In genomic region chr8:128024774-128025222, GRCm38 (mm10) we compare ENCODE assay signal across 8 mouse cellular contexts.
DNase-seq lines count a peak whose midpoint lies in the region; ATAC-seq lines count a peak whose summit lies in the region.
"Had no signal": no experiment of that assay in that cellular context is flagged by ENCODE, and none has a peak within 500 bp of the region (broad histone marks: within the 10 kb centered on the region; RNA-seq: fewer than 3 reads in every experiment).

No protein-coding gene starts in this region.

- H3K4me1 ChIP-seq in hindbrain, embryonic 12.5 days: peaks cover 14% of the 10 kb centered on the region
- peaks cover 16% of the 10 kb centered on the region; the same call in 1 of the 2 replicates for H3K4me1 ChIP-seq in limb, embryonic 15.5 days
- H3K4me1 ChIP-seq in stomach, embryonic 14.5 days (ENCODE audit: control insufficient read depth, insufficient read depth, low read length): peaks cover 15% of the 10 kb centered on the region

- no peaks in the 10 kb centered on the region for H3K36me3 ChIP-seq in hindbrain, embryonic 12.5 days
- H3K36me3 ChIP-seq in limb, embryonic 15.5 days: no peaks in the 10 kb centered on the region
- no peaks in the 10 kb centered on the region for H3K36me3 ChIP-seq in stomach, embryonic 14.5 days (ENCODE audit: control insufficient read depth, insufficient read depth, low read length)

- no peaks in the 10 kb centered on the region; the same call in 1 of the 2 replicates for H3K27me3 ChIP-seq in hindbrain, embryonic 12.5 days
- no peaks in the 10 kb centered on the region for H3K27me3 ChIP-seq in limb, embryonic 15.5 days
- H3K27me3 ChIP-seq in stomach, embryonic 14.5 days (ENCODE audit: control insufficient read depth, insufficient read depth, low read length): no peaks in the 10 kb centered on the region

- DNase-seq in adrenal gland, postnatal 14 days: peak; percentile 34
- peak; percentile 44 for DNase-seq in embryo, embryonic 11 days
- no peak for DNase-seq in layer of hippocampus, adult 9-11 months
- no peak for DNase-seq in left cerebral cortex, adult 9 months (ENCODE audit: low spot score in 2 of 2)

- 0% methylated on average over 2 of the region's 2 CpGs for WGBS in hindbrain, embryonic 12.5 days
- 37% methylated on average over 2 of the region's 2 CpGs for WGBS in limb, embryonic 15.5 days
- WGBS in stomach, embryonic 14.5 days: 0% methylated on average over 2 of the region's 2 CpGs

- H3K27ac ChIP-seq in hindbrain, embryonic 12.5 days: peak overlapping the region; percentile 68
- peak overlapping the region; percentile 80 for H3K27ac ChIP-seq in limb, embryonic 15.5 days
- peak overlapping the region; percentile 89 for H3K27ac ChIP-seq in stomach, embryonic 14.5 days (ENCODE audit: low read length)
- H3K27ac ChIP-seq: macrophage had no signal

- H3K4me2 ChIP-seq in hindbrain, embryonic 12.5 days (replicated peaks): no peak overlapping the region
- no peak overlapping the region for H3K4me2 ChIP-seq in limb, embryonic 15.5 days
- H3K4me2 ChIP-seq in stomach, embryonic 14.5 days (replicated peaks; ENCODE audit: low read depth, low read length): no peak overlapping the region

- peak; percentile 76 for ATAC-seq in hindbrain, embryonic 12.5 days (ENCODE audit: low FRiP score)
- ATAC-seq in limb, embryonic 15.5 days (ENCODE audit: insufficient number of reproducible peaks, low FRiP score, low TSS enrichment, low read depth): peak; percentile 65; the same call in 1 of the 2 replicates
- ATAC-seq in stomach, embryonic 14.5 days (ENCODE audit: insufficient number of reproducible peaks, insufficient read depth, low FRiP score, low read depth): peak; percentile 60; the same call in 1 of the 2 replicates

- H3K9ac ChIP-seq in hindbrain, embryonic 12.5 days: no peak overlapping the region
- H3K9ac ChIP-seq in limb, embryonic 15.5 days: no peak overlapping the region
- no peak overlapping the region for H3K9ac ChIP-seq in stomach, embryonic 14.5 days (replicated peaks; ENCODE audit: low read depth, low read length)

- no peaks in the 10 kb centered on the region for H3K9me3 ChIP-seq in hindbrain, embryonic 12.5 days (replicated peaks)
- no peaks in the 10 kb centered on the region for H3K9me3 ChIP-seq in limb, embryonic 15.5 days
- H3K9me3 ChIP-seq in stomach, embryonic 14.5 days (ENCODE audit: control insufficient read depth, low read depth, low read length): no peaks in the 10 kb centered on the region

- H3K4me3 ChIP-seq in hindbrain, embryonic 12.5 days: no peak overlapping the region
- H3K4me3 ChIP-seq in limb, embryonic 15.5 days: no peak overlapping the region
- H3K4me3 ChIP-seq in stomach, embryonic 14.5 days (ENCODE audit: low read depth, low read length): no peak overlapping the region

Comparison
In these comparisons a context has a peak if more than half of its experiments do, and no peak if none do; other contexts are left out.
1. DNase-seq: peak in adrenal gland, postnatal 14 days (single experiment) and embryo, embryonic 11 days (single experiment); none in layer of hippocampus, adult 9-11 months (single experiment) and left cerebral cortex, adult 9 months (0 of 2).
2. Peak in every context shown above with its lines, with median percentiles within 50 percentile points of each other: ATAC-seq and H3K27ac ChIP-seq.